Mouse (Mus musculus) spleen, adult 18-20 months (tissue): ENCODE results near the gene Slc8a2.

Experiments used
- DNase-seq, 2 experiments: peaks; one replicate each; pipeline ENCODE4 v3.0.0; 2022; ENCODE audit warnings: mixed read lengths in 2 of 2

Gene Slc8a2

DNA sequence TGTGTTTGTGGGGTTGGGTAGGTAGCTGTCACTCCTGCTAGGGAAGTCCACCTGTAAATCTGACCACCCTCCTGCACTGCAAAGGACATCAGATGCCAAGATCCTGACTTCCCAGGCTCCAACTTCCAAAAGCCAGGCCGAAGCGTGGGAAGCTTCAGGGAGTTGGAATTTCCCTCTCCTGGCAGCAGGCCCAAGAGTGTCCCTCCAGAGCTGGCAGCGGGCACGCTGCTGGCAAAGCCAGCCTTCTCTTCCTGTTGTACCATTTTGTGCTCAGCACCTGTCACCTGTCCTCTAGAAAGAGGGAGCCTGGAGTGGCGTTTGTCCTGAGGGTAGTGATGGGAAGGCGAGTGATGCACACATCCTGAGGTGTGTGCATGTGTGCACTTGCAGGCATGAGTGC lies 1.3 kb upstream of the Slc8a2 start:
- DNase-seq, result no peak

DNA sequence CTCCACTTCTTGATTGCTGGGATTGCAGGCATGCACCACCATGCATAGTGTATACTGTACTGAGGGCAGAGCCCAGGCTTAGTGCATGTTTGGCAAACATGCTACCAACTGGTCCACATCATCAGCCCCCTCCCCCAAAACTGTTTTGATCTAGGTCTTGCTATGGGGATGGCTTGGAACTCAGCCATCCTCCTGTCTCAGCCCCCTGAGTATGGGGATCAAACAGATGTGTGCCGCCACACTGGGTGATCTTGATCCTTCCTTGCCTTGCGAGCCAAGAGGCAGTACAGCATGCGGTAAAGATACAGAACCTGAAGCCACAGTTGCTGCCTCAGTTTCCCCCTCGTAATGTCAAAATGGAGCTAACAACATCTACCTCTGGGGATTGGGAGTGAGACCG lies 727 bp upstream of the Slc8a2 start:
- no peak for DNase-seq

DNA sequence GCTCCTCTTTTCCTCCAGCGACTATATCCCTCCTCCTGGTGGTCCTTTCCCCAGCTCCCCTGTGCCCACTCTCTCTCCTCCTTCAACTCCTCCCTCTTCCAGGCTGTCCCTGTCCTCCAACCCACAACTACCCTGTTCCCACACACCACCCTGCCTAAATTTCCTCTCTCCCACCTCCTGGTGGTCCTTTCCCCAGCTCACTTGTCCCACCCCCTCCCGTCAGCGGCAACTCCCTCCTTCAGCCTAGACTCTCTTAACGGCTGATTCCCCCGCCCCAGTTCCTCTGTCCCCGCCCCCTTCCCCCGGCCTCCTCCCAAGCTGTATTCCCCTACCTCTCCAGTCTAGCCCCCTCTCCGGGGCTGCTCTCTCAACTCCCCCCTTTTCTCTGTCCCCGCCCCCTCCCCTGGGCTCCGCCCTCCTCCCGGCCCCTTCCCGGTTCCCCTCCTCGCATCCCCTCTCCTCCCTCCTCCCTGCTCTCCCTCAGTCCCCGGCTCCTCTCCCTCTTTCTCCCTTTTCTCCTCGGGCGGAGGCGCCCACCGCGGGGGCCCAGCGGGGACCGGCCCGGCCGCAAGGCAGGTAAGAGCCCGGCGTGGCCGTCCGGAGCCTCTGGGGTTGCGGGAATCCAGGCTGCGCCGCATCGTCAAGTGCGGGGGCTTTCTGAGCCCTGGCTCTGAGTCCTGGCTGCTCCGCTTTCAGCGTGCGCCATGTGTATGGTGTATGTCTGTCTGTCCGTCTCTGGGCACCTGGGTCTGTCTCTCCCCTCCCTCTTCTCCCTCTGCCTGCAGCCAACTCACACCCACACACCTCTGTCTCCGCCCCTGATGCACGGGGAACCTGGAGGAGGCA lies 443 bp downstream of the Slc8a2 start:
- DNase-seq, result no peak

DNA sequence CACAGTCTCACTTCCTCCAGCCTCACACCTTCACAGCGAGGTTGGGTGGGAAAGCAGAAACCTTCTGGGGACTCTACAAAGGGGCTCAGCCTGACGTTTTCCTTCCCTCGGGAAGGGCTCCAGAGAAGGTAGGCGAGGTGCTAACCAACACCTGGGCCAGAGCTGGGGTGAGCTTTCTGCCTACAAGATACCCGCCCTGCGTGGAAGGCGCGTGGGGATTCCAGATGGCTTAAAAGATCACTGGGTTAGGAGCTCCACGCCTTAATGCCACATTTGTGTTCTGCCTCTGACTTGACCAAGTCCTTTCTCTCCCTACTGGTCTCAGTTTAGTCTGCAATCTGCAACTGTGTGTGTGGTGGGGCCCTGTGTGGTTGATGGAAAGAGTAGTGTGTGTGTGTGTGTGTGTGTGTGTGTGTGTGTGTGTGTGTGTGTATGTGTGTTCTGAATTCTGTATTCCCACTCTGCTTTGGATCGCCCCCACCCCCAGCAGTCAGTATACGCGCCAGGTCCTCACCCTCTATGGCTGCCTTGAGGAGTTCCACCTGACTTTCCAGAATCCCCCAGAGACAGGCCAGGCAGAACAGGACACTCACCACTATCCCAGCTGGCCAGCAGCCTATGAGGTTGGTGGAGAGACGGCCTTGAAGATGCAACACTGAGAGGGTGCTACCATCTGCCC lies 1.5 kb downstream of the Slc8a2 start:
- DNase-seq, result no peak

DNA sequence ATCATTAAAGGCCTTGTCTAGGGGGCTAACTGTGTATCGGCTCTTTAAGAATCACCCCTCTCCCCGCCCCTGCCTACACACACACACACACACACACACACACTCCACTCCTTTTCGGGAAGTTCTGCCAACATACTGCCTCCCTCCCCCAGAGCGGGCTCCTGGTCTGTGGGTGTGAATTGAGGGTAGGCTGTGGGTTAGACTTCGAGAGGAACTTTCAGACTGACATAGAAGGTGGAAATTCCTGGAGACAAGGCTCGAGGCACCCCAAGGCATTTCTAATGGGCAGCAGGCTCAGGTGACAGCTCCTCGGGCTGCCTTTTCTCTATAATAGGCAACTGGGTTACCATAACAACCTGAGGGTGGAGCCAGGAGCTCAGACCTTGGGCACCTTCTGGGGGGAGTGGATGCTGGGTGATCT lies 2.5 kb downstream of the Slc8a2 start:
- no peak for DNase-seq

DNA sequence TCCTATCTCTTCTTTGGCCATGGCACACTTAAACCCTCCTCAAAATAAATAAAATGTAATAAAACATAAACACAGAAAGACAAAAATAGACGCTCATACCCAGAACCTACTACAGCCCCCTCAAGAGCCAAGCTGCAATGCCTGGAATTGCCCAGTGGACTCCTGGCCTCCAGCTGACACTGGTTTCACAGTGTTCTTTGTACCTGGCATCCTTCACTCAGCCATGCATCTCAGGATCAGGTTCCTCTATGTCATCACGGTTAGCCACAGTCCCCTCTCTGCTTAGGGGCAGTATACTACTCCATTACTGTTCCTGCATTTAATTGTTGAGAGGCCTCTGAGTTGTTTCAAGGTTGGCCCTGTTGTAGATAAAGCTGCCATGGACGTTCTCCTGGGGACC lies 3.3 kb downstream of the Slc8a2 start:
- no peak for DNase-seq

DNA sequence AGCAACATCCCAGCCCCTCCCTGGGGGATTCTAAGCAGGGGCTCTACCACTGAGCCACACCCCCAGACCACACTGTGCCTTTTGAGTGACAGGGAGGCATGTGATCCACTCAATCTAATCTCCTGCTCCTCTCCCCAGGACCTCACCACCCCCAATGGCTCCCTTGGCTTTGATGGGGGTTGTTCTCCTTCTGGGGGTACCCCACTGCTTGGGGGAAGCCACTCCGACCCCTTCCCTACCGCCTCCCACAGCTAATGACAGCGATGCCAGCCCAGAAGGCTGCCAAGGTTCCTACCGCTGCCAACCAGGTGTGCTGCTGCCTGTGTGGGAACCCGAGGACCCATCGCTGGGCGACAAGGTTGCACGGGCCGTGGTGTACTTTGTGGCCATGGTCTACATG lies 4.1 kb downstream of the Slc8a2 start:
- DNase-seq, result no peak

DNA sequence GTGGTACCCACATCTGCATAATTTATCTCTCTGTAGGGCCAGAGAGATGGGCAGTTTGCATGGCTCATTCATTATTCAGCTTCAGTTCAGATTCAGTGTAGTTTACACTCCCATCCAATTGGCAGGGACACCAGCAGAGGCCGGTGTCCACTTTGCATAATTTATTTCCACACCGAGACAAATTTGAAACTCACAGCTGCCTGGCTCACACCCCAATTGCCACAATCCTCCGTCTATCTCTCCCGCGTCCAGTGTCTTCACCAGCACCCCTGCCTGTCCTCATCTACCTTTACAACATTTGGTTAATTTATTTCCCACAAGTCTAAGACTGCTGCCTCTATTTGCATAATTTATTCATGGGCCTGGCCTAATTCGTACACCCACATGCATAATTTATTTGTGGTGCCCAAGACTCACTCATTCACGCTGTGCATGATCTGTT lies 5.3 kb downstream of the Slc8a2 start:
- no peak for DNase-seq

DNA sequence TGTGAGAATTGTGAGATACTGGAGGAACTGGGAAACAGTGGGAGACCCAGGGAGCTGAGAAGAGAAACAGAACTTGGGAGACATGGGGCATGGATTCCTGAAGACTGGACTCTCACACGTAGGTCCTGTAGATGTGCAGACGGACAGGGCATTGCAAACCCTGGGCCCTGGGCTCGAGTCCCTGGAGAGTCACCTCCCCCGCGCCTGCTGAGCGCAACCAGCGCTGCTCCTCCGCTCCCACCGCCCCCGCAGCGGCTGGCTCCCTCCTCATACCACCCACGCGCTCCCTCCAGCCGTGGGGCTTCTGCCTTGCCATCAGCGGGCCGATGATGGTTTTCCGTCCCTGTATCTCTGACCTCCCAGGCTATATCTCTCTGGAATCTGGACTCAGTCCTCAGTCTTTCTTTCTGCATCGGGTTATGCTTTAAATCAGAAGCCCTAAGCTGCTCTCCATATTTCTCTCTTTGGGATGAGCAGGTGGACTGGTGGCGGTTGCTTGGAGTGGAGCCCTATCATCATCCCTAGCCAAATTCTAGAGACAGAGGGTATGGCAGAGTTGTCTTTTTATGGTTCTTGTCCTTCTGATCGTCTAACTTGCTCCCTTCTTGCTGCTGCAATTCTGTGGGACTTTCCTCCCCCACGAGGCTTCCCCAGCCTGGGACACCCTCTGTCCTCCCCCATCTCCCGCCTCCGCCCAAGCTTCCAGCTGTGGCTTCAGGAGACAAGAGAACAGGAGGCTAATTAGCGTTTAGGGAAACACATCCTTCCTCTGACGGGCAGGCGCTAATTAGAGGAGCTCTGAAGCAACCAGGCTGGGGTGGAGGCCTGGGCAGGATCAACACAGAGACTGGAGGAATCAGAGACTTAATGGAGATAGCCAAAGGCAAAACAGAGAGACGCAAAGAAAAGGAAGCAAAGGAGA lies 17.1 kb downstream of the Slc8a2 start:
- DNase-seq, result no peak

DNA sequence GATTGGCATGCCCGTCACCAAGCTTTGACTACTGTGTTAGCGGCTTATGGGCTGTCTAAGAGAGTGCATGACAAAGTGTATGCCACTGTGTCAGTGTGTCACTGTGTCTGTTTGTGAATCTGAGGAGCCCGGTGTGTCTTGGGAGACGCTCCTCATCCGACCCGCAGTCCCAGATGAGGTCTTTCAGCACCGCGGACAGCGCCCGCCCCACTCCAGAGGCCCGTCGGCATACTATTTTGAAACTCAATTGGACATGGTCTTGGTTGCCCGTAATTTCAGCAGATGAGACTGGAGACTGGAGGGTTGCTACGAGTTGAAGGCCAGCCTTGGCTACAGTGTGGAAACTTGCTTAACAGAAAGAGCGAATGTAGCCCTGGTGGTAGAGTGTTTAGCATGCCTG lies 18.0 kb downstream of the Slc8a2 start:
- DNase-seq, result peak in 1 of 2 experiments; percentile 43

DNA sequence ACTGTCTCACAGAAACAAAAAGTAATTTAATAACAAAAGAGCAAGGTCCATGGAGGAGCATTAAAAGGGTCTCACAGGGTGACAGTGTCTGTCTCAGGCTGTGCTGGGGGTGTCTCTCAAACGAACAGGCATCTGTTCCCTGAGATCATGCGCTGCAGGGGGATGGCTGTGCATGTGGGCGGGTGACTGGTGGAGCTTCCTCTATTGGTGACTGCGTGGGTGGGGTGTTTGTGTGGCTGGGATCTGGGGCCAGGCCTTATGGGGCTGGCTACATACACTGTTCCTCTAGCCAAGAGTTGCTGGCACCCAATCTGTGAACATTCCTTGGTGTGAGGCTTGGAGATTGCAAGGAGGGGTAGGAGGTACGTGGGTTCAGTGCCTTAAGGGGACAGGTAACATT lies 19.6 kb downstream of the Slc8a2 start:
- DNase-seq, result no peak

DNA sequence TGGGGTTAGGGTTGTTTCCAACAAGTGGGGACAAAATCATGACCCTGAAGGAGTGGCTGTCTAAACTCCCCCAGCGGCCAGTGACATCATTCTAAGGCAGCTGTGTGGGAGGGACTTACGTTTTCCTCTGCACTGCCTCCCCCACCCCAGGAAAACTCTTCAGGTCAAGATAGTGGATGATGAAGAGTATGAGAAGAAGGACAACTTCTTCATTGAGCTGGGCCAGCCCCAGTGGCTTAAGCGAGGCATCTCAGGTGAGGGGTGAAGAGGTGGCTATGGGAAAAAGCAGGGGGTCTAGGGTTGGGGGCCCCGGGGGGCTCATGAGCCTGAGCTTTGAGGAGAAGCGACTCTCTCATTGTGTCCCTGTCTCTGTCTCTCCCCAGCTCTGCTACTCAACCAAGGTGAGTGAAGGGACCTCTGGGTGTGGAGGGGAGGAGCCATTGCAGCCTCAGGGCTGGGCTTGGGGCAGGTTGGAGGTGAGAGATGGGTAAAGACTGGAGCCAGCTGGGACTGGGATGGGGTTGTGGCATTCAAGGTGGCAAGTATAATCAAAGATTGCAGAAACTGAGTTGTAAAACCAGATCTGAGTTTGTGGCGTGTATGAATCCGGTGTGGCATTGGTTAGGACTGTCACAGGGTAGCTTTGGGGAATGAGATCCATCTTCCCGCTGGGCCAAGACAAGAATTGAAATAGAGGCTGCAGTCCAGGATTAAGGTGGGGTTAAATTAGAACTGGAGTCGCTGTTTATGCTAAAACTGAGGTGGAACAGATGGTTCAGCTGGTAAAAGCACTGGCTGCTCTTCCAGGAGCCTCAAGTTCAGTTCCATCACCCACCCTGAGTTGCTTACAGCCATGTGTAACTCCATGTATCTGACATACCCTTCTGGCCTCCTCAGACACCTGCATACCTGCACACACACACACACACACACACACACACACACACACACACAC lies 20.8 kb downstream of the Slc8a2 start:
- no peak for DNase-seq

DNA sequence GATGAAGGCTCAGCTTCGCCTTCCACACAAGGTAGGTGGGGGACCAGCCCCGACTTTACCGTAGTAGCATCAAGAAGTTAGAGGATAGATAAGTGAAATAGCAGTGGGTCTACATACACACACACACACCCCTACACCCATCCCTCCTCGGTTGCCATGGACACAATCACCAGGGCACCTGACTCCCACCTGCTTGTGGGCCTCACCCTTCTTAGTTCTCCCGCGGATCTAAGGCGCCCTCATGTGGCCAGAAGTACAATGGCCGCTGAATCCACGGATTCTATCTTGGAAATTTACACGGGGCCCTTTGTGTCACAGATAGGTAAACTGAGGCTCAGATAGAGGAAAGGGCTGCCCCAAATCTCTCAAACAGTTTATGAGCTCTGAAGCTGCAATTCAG lies 23.9 kb downstream of the Slc8a2 start:
- peak in 1 of 2 experiments; percentile 46 for DNase-seq

DNA sequence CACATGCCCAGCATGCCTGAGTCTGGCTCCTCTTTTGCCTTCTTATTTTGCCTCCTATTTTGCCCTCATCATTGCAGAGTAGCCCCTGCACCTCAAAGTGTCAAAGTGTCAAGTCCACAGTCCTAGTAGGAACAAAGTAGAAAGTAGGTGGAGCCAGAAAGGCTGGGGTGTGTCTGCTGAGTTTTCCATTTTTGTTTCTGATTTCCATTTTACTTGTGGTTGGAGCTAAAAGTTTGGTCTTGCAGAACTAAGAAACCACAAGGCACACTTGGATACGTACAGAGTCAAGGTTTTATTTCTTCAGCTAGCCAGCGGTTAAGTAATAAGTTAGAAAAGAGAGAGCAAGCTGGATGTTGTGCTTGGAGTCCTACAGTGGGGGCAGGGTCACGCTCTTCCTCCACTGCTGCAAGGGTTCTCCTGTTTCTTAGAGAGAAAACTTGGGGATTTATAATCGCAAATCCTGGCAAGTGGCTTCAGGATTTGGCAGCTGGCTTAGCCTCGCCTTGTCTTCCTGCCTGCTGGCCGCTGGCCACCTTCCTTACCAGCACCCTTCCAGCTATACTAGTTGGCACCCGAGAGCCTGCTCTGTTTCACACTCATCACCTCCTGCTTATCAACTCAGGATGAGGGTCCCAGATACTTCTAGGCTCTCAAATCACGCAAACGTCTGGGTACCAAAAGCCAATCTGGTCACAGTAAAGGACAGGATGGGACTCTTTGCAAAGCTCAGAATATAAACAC lies 25.7 kb downstream of the Slc8a2 start:
- no peak for DNase-seq

DNA sequence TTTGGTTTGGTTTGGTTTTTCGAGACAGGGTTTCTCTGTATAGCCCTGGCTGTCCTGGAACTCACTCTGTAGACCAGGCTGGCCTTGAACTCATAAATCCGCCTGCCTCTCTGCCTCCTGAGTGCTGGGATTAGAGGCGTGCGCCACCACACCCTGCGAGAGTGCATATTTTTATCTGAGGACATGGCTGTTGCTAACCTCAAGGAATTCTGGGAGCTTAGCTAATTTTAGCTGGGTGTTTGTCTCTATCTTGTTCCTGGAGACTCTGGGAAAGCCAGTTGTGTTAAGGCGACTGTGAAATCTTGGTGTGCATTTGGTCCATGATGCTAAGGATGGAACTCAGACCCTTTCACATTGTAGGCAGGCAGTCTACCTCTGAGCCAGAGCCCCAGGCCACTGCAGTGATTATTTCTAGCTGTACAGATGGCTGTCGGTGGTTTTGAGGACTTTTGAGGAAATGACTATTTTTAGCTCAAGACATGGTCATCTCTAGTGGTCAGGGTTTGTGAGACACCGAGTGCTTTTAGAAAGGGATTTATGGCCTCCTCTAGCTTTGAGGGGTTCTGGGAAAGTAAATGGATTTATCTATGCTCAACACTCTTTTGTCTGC lies 26.6 kb downstream of the Slc8a2 start:
- DNase-seq, result no peak

DNA sequence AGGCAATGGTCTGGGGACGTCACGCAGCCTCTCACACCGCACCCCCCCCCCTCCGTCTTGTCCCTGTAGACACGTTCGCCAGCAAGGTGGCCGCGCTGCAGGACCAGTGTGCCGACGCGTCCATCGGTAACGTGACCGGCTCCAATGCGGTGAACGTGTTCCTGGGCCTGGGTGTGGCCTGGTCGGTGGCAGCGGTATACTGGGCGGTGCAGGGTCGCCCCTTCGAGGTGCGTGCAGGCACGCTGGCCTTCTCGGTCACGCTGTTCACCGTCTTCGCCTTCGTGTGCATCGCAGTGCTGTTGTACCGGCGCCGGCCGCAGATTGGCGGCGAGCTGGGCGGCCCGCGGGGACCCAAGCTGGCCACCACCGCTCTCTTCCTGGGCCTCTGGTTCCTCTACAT lies 29.1 kb downstream of the Slc8a2 start:
- DNase-seq, result no peak

DNA sequence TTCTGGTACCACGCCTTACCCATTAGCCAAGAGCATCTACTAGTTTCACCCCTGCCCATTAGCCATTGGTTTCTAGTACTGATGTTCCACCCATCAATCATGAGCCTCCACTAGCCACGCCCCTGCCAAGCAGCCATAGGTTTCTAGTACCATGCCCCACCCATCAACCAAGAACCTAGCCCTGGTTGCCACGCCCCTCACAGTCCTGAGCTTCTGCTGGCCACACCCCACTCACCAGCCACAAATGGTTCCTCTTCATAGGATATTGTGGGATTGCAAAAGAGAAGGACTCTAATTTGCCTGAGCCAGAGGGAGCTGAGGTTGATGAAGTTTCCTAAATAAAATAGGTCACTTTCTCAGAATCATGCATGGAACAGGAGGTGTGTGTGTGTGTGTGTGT lies 31.1 kb downstream of the Slc8a2 start:
- no peak for DNase-seq

DNA sequence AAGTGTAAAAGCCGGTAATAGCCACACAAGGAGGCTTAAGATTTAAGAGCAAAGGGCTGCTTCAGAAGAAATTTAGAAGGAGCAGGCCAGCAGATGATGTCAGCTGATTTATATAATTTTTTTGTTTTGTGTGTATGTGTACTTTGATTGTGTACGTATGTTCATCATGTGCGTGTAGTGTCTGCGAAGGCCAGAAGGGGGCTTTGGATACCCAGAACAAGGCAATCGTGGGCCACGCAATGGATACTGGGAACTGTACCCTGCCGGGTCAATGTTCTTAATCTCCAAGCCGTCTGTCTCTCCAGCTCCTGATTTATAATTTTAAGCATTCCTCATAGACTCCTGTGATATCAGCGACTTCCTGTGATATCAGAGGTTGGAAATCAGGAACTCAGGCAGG lies 31.7 kb downstream of the Slc8a2 start:
- DNase-seq, result no peak

DNA sequence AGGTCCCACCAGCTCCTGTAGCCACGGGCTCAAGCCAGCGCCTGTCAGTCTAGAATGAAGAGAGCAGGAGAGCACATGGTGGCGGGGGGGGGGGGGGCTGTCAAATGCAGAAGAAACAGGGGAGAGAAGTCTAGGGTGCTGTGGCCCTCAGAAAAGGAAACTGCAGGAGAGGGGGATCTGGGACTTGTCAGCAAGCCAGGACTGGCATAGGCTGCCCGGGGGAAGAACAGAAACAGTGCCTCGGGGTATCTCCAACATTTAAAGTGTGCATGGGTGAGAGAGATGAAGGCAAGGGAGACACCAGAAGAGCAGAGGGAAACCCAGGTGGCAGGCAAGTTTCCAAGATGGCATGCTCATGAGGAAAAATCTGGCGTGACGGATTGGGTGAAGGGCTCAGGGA lies 32.4 kb downstream of the Slc8a2 start:
- no peak for DNase-seq

DNA sequence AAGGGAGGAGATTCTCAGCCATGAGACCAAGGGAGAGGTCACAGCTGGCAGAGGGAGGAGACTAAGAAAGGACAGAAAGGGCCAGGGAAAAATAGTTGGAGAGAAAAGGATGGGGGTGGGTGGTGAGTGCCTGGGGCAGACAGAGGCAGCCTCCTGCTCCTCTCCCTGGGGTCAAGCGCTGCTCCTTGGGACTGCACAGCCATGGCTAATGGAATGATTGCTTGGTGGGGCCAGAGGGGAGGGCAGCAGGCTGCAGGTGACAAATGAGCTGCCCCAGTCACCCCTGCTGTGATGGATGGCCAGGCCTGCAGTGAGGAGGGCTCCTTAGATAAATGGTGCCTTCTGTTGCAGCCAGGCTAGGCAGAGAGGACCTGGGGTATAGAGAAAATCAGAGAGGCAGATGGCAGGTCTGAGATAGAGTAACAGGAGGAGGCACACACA lies 42.5 kb downstream of the Slc8a2 start:
- no peak for DNase-seq
